Mouse (Mus musculus) midbrain, embryonic 12.5 days (tissue): ENCODE results near the gene Il15ra. TPM values are rescaled to one million over a fixed set of nuclear protein-coding genes. Genes with fewer than 3 reads are reported as not detected.
"Not testable (repeated sequence)": the region's sequence is repeated elsewhere in the genome, so short reads cannot be mapped to it uniquely, and the experiment has no call there.

Experiments used
- ATAC-seq: fragments of 200-750 bp; cut with Nextera tagmentation; 2 replicates; pipeline ENCODE4 v1.8.0; 2017; ENCODE audit warnings: low read depth, moderate TSS enrichment, moderate library complexity; ENCODE audit not compliant: low FRiP score
- H3K27ac ChIP-seq: fragments of 300-500 bp; sonication (generic); replicated peaks from 2 replicates; pipeline ENCODE4 v1.5.1; 2016; ENCODE audit warnings: mild to moderate bottlenecking
- H3K27me3 ChIP-seq: fragments of 300-500 bp; sonication (generic); 2 replicates; pipeline ENCODE4 v1.6.1; 2016; ENCODE audit warnings: mild to moderate bottlenecking
- H3K36me3 ChIP-seq: fragments of 300-500 bp; sonication (generic); 2 replicates; pipeline ENCODE4 v1.6.1; 2016
- H3K4me1 ChIP-seq: fragments of 300-500 bp; sonication (generic); 2 replicates; pipeline ENCODE4 v1.6.1; 2016
- H3K4me2 ChIP-seq: fragments of 300-500 bp; sonication (generic); replicated peaks from 2 replicates; pipeline ENCODE4 v1.6.1; 2016; ENCODE audit warnings: mild to moderate bottlenecking, moderate library complexity
- H3K4me3 ChIP-seq: fragments of 300-500 bp; sonication (generic); 2 replicates; pipeline ENCODE4 v1.5.1; 2016; ENCODE audit warnings: mild to moderate bottlenecking
- H3K9ac ChIP-seq: fragments of 300-500 bp; sonication (generic); replicated peaks from 2 replicates; pipeline ENCODE4 v1.6.1; 2016; ENCODE audit warnings: mild to moderate bottlenecking, moderate library complexity
- H3K9me3 ChIP-seq: fragments of 300-500 bp; sonication (generic); 2 replicates; pipeline ENCODE4 v1.6.1; 2016; ENCODE audit warnings: mild to moderate bottlenecking
- WGBS: fragments of 180-500 bp; shearing (Covaris S2); methylation state at CpG from one replicate; pipeline ENCODE4 v1.1.7; 2016; 5-methylcytosine and 5-hydroxymethylcytosine counted together
- polyA plus RNA-seq: library from polyadenylated mRNA; unstranded; fragments of >200 nt; fragmentation: Nextera tagmentation; extraction: Ambion mirVana; gene quantifications from 2 replicates; pipeline ENCODE4 v1.2.1, GENCODE M21; 2016

Il15ra gene
- polyA plus RNA-seq, 1 experiment from 2014 or later: 0.91 TPM

- WGBS: 88% methylated on average over 4 of the region's 4 CpGs
- no peaks in the 10 kb centered on the region for H3K36me3 ChIP-seq
- H3K9me3 ChIP-seq: no peaks in the 10 kb centered on the region
- H3K4me1 ChIP-seq: no peaks in the 10 kb centered on the region
- H3K4me3 ChIP-seq: no peak overlapping the region
- H3K27me3 ChIP-seq: no peaks in the 10 kb centered on the region
- no peak overlapping the region for H3K4me2 ChIP-seq
- no peak overlapping the region for H3K9ac ChIP-seq
- no peak for ATAC-seq
- H3K27ac ChIP-seq: no peak overlapping the region
These were observed 18.6 kb upstream of the Il15ra start for GRCm38 (mm10) chr2:11686512-11686911.

- Histone ChIP-seq H3K27me3 (no peaks in the 10 kb centered on the region), H3K4me2 (no peak overlapping the region), H3K36me3 (no peaks in the 10 kb centered on the region), H3K4me1 (no peaks in the 10 kb centered on the region), H3K27ac (no peak overlapping the region), H3K9me3 (no peaks in the 10 kb centered on the region), H3K4me3 (no peak overlapping the region), H3K9ac (no peak overlapping the region)
- no peak for ATAC-seq
- 19% methylated on average over 3 of the region's 3 CpGs for WGBS
These were observed 17.7 kb upstream of the Il15ra start for GRCm38 (mm10) chr2:11687436-11687835.

- ATAC-seq: no peak
- H3K27ac ChIP-seq: no peak overlapping the region
- 72% methylated on average over 8 of the region's 8 CpGs for WGBS
These were observed 14.7 kb upstream of the Il15ra start for GRCm38 (mm10) chr2:11690201-11690890.

GRCm38 (mm10) chr2:11693352-11693751, 11.7 kb upstream of the Il15ra start:
- Histone ChIP-seq H3K27ac (no peak overlapping the region), H3K4me3 (no peak overlapping the region), H3K9me3 (no peaks in the 10 kb centered on the region), H3K4me1 (no peaks in the 10 kb centered on the region), H3K27me3 (no peaks in the 10 kb centered on the region), H3K4me2 (no peak overlapping the region), H3K36me3 (no peaks in the 10 kb centered on the region), H3K9ac (no peak overlapping the region)
- ATAC-seq: no peak
- WGBS: 94% methylated on average over 4 of the region's 4 CpGs

More at GRCm38 (mm10) chr2:11690201-11690890, 14.7 kb upstream of the Il15ra start:
- H3K36me3 ChIP-seq: no peaks in the 10 kb centered on the region
- no peak overlapping the region for H3K9ac ChIP-seq
- no peaks in the 10 kb centered on the region for H3K4me1 ChIP-seq
- no peak overlapping the region for H3K4me2 ChIP-seq
- H3K9me3 ChIP-seq: no peaks in the 10 kb centered on the region
- no peaks in the 10 kb centered on the region for H3K27me3 ChIP-seq
- H3K4me3 ChIP-seq: no peak overlapping the region

- Histone ChIP-seq H3K4me3 (no peak overlapping the region), H3K27ac (no peak overlapping the region), H3K4me2 (no peak overlapping the region), H3K9me3 (no peaks in the 10 kb centered on the region), H3K4me1 (no peaks in the 10 kb centered on the region), H3K9ac (no peak overlapping the region), H3K27me3 (no peaks in the 10 kb centered on the region), H3K36me3 (no peaks in the 10 kb centered on the region)
- 80% methylated on average over 2 of the region's 2 CpGs for WGBS
- no peak for ATAC-seq
These were observed 11.0 kb upstream of the Il15ra start for GRCm38 (mm10) chr2:11694104-11694503.

- no peak overlapping the region for H3K4me3 ChIP-seq
- H3K4me1 ChIP-seq: no peaks in the 10 kb centered on the region
- WGBS: 63% methylated on average over 2 of the region's 2 CpGs
- H3K27ac ChIP-seq: no peak overlapping the region
- H3K4me2 ChIP-seq: no peak overlapping the region
- no peaks in the 10 kb centered on the region for H3K27me3 ChIP-seq
- ATAC-seq: no peak
- no peak overlapping the region for H3K9ac ChIP-seq
- no peaks in the 10 kb centered on the region for H3K9me3 ChIP-seq
- no peaks in the 10 kb centered on the region for H3K36me3 ChIP-seq
These were observed 9.2 kb upstream of the Il15ra start for GRCm38 (mm10) chr2:11695867-11696266.

- Histone ChIP-seq H3K27me3 (0 out of 2 replicates have a peak, but pooled peaks cover 4% of the 10 kb centered on the region), H3K36me3 (no peaks in the 10 kb centered on the region), H3K4me3 (no peak overlapping the region), H3K4me1 (no peaks in the 10 kb centered on the region), H3K27ac (no peak overlapping the region), H3K4me2 (no peak overlapping the region), H3K9me3 (no peaks in the 10 kb centered on the region), H3K9ac (no peak overlapping the region)
- WGBS: 60% methylated on average over 5 of the region's 5 CpGs
- ATAC-seq: no peak
These were observed 6.1 kb upstream of the Il15ra start for GRCm38 (mm10) chr2:11698994-11699393.

- Histone ChIP-seq H3K4me2 (no peak overlapping the region), H3K27me3 (peaks cover 8% of the 10 kb centered on the region; the same call in 1 of the 2 replicates), H3K36me3 (no peaks in the 10 kb centered on the region), H3K27ac (no peak overlapping the region), H3K4me1 (0 out of 2 replicates have a peak, but pooled peaks cover under 1% of the 10 kb centered on the region), H3K9me3 (no peaks in the 10 kb centered on the region), H3K9ac (no peak overlapping the region), H3K4me3 (no peak overlapping the region)
- 86% methylated on average over 2 of the region's 2 CpGs for WGBS
- ATAC-seq: no peak
These were observed 5.2 kb upstream of the Il15ra start for GRCm38 (mm10) chr2:11699905-11700304.

GRCm38 (mm10) chr2:11706030-11706745, 1.1 kb downstream of the Il15ra start:
- Histone ChIP-seq H3K4me2 (peak overlapping the region; percentile 96), H3K27me3 (peaks cover 37% of the 10 kb centered on the region), H3K4me3 (peak overlapping the region; percentile 58), H3K9ac (peak overlapping the region; percentile 63), H3K36me3 (no peaks in the 10 kb centered on the region), H3K9me3 (no peaks in the 10 kb centered on the region), H3K27ac (no peak overlapping the region), H3K4me1 (peaks cover 15% of the 10 kb centered on the region)
- peak; percentile 61; the same call in 1 of the 2 replicates for ATAC-seq
- 3% methylated on average over 28 of the region's 28 CpGs for WGBS

- no peak overlapping the region; the same call in 1 of the 2 replicates for H3K4me3 ChIP-seq
- no peaks in the 10 kb centered on the region for H3K9me3 ChIP-seq
- H3K9ac ChIP-seq: no peak overlapping the region
- peaks cover 15% of the 10 kb centered on the region for H3K4me1 ChIP-seq
- H3K36me3 ChIP-seq: no peaks in the 10 kb centered on the region
- H3K27ac ChIP-seq: no peak overlapping the region
- ATAC-seq: no peak
- H3K4me2 ChIP-seq: peak overlapping the region; percentile 96
- WGBS: 33% methylated on average over 6 of the region's 6 CpGs
- H3K27me3 ChIP-seq: peaks cover 37% of the 10 kb centered on the region
These were observed 1.6 kb downstream of the Il15ra start for GRCm38 (mm10) chr2:11706746-11707065.

- no peak overlapping the region for H3K27ac ChIP-seq
These were observed 3.4 kb downstream of the Il15ra start for GRCm38 (mm10) chr2:11708538-11708937.

GRCm38 (mm10) chr2:11710101-11710500, 5.0 kb downstream of the Il15ra start:
- H3K27ac ChIP-seq, H3K4me3 ChIP-seq, ATAC-seq, H3K9ac ChIP-seq, H3K9me3 ChIP-seq, H3K4me2 ChIP-seq, H3K36me3 ChIP-seq: not testable (repeated sequence)
- peaks cover 13% of the 10 kb centered on the region for H3K4me1 ChIP-seq
- 58% methylated on average over 4 of the region's 4 CpGs for WGBS
- H3K27me3 ChIP-seq: peaks cover 28% of the 10 kb centered on the region

More at GRCm38 (mm10) chr2:11708538-11708937, 3.4 kb downstream of the Il15ra start:
- Histone ChIP-seq H3K36me3 (no peaks in the 10 kb centered on the region), H3K4me3 (no peak overlapping the region), H3K27me3 (peaks cover 37% of the 10 kb centered on the region), H3K9ac (no peak overlapping the region), H3K9me3 (no peaks in the 10 kb centered on the region), H3K4me1 (peaks cover 15% of the 10 kb centered on the region), H3K4me2 (no peak overlapping the region)
- 83% methylated on average over 5 of the region's 5 CpGs for WGBS
- no peak for ATAC-seq
